Mouse (Mus musculus) CD4-positive, CD25-positive, alpha-beta regulatory T cell, adult 2 months (primary cell): ENCODE data around the gene Ankmy1.

Source experiments
- DNase-seq: peaks from one replicate; pipeline ENCODE4 v3.0.0-alpha.2; 2012; ENCODE audit warnings: low read depth, low spot score

Ankmy1 gene

GRCm38 (mm10) chr1:92830626-92831187 lies 72.0 kb downstream of the Ankmy1 start:
- DNase-seq = no peak

- no peak for DNase-seq
Measured at GRCm38 (mm10) chr1:92815756-92816294, 86.9 kb downstream of the Ankmy1 start.

GRCm38 (mm10) chr1:92815100-92815499 lies 87.6 kb downstream of the Ankmy1 start:
- DNase-seq = no peak

- no peak for DNase-seq
Measured at GRCm38 (mm10) chr1:92814319-92814718, 88.4 kb downstream of the Ankmy1 start.
